Mouse (Mus musculus) E14TG2a.4 (cell line): ENCODE data around the gene Taf12.
"Not testable (repeated sequence)": the region's sequence is repeated elsewhere in the genome, so short reads cannot be mapped to it uniquely, and the experiment has no call there.

Experiments
- H3K27me3 ChIP-seq: 2 replicates; pipeline ENCODE4 v1.6.1; 2014; ENCODE audit warnings: low read length, control low read depth; ENCODE audit not compliant: insufficient read depth
- H3K36me3 ChIP-seq: 2 replicates; pipeline ENCODE4 v1.6.1; 2014; ENCODE audit warnings: low read length, control low read depth; ENCODE audit not compliant: insufficient read depth
- H3K4me1 ChIP-seq: replicated peaks from 2 replicates; pipeline ENCODE4 v1.6.1; 2014; ENCODE audit warnings: low read depth, low read length, control low read depth
- H3K4me3 ChIP-seq: replicated peaks from 2 replicates; pipeline ENCODE4 v1.5.1; 2014; ENCODE audit warnings: mild to moderate bottlenecking, low read length
- H3K9me3 ChIP-seq: 2 replicates; pipeline ENCODE4 v1.6.1; 2014; ENCODE audit warnings: low read length, control low read depth
- CTCF ChIP-seq: conservative IDR thresholded peaks from 2 replicates; pipeline ENCODE4 v1.5.1; 2014; ENCODE audit warnings: low read length
- NANOG ChIP-seq: IDR thresholded peaks from 2 replicates; pipeline ENCODE4 v1.6.1; 2014; ENCODE audit warnings: borderline replicate concordance, low read length, mixed read lengths
- POU5F1 ChIP-seq: IDR thresholded peaks from 2 replicates; pipeline ENCODE4 v1.6.1; 2014; ENCODE audit warnings: low read length, borderline replicate concordance

The Taf12 gene

DNA sequence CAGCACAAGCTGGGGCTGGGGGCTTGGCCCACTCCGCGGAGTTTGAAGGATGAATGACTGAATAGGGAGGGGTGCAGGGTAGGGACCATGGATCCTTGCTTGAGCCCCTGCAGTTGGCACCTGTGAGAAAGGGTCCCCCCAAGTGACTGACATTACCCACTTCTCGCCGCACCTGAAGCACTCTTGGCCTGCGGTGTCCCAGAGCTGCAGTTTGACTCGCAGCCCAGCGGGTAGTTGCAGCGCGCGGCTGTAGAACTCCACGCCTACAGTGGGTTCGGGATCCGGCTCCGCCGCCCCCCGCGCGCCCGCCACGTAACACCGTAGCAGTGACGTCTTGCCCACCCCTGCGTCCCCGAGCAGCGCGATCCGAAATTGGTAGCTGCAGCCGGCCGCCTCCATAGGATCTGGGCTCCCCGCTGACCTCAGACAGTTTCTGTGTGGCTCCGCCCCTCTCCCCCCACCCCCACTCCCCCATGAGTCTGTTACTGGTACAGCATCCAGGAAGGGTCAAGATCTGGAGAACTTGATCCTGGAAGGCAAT lies 28.8 kb downstream of the Taf12 start, which contains the start of gene Rab42:
Rab42 (minus strand) TSS at position 447 of the 541 bp plus-strand sequence.
- no peak for TF ChIP-seq POU5F1
- TF ChIP-seq NANOG, result no peak
- no peak for TF ChIP-seq CTCF
- peak within 1 kb of the TSS; percentile 80 for H3K4me3 ChIP-seq

DNA sequence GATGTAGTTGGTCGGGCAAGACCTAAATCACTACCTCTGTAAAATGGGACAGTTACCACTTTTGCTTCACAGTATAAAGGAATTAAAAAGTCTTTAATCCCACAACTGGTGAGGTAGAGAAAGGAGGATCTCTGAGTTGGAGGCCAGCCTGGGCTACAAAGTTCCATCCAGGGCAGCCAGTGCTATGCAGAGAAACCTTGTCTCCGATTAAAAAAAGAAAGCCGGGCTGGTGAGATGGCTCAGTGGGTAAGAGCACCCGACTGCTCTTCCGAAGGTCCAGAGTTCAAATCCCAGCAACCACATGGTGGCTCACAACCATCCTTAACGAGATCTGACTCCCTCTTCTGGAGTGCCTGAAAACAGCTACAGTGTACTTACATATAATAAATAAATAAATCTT lies 29.3 kb downstream of the Taf12 start:
- peaks cover 59% of the 10 kb centered on the region for H3K4me1 ChIP-seq
- H3K4me3 ChIP-seq, result peak overlapping the region; percentile 80
- H3K27me3 ChIP-seq, H3K9me3 ChIP-seq, H3K36me3 ChIP-seq: not testable (repeated sequence)

More for the DNA sequence above, 28.8 kb downstream of the Taf12 start, which contains the start of gene Rab42:
- Histone ChIP-seq H3K36me3 (no peaks in the 10 kb centered on the region), H3K27me3 (no peaks in the 10 kb centered on the region), H3K4me1 (peaks cover 60% of the 10 kb centered on the region), H3K9me3 (no peaks in the 10 kb centered on the region)

- no peak for TF ChIP-seq POU5F1
- TF ChIP-seq NANOG, result no peak
- TF ChIP-seq CTCF, result no peak
- H3K36me3 ChIP-seq, result peaks cover 17% of the 10 kb centered on the region
- no peak overlapping the region for H3K4me3 ChIP-seq
Measured at GRCm38 (mm10) chr4:132305276-132305675, 31.1 kb downstream of the Taf12 start.

GRCm38 (mm10) chr4:132306004-132306403 lies 31.8 kb downstream of the Taf12 start:
- TF ChIP-seq NANOG (no peak), CTCF (no peak), POU5F1 (no peak)
- peaks cover 24% of the 10 kb centered on the region for H3K36me3 ChIP-seq
- peaks cover 52% of the 10 kb centered on the region for H3K4me1 ChIP-seq
- no peaks in the 10 kb centered on the region for H3K9me3 ChIP-seq
- H3K27me3 ChIP-seq, result no peaks in the 10 kb centered on the region
- 0 out of 2 replicates have a peak overlapping the region, but pooled peaks have one; percentile 13 for H3K4me3 ChIP-seq

More at GRCm38 (mm10) chr4:132305276-132305675, 31.1 kb downstream of the Taf12 start:
- peaks cover 48% of the 10 kb centered on the region for H3K4me1 ChIP-seq
- no peaks in the 10 kb centered on the region for H3K9me3 ChIP-seq
- no peaks in the 10 kb centered on the region for H3K27me3 ChIP-seq

GRCm38 (mm10) chr4:132308437-132309139 lies 34.4 kb downstream of the Taf12 start:
- peaks cover 56% of the 10 kb centered on the region for H3K4me1 ChIP-seq
- peak overlapping the region; percentile 91 for H3K4me3 ChIP-seq
- no peak for TF ChIP-seq CTCF
- no peak for TF ChIP-seq POU5F1
- TF ChIP-seq NANOG, result no peak
- H3K9me3 ChIP-seq, result no peaks in the 10 kb centered on the region
- peaks cover 48% of the 10 kb centered on the region for H3K36me3 ChIP-seq
- no peaks in the 10 kb centered on the region for H3K27me3 ChIP-seq

- Histone ChIP-seq H3K9me3 (no peaks in the 10 kb centered on the region), H3K27me3 (no peaks in the 10 kb centered on the region), H3K4me3 (peak overlapping the region; percentile 91), H3K4me1 (peaks cover 59% of the 10 kb centered on the region), H3K36me3 (peaks cover 55% of the 10 kb centered on the region)
- TF ChIP-seq CTCF (no peak), POU5F1 (no peak), NANOG (no peak)
Measured at GRCm38 (mm10) chr4:132309140-132309848, 35.1 kb downstream of the Taf12 start.

DNA sequence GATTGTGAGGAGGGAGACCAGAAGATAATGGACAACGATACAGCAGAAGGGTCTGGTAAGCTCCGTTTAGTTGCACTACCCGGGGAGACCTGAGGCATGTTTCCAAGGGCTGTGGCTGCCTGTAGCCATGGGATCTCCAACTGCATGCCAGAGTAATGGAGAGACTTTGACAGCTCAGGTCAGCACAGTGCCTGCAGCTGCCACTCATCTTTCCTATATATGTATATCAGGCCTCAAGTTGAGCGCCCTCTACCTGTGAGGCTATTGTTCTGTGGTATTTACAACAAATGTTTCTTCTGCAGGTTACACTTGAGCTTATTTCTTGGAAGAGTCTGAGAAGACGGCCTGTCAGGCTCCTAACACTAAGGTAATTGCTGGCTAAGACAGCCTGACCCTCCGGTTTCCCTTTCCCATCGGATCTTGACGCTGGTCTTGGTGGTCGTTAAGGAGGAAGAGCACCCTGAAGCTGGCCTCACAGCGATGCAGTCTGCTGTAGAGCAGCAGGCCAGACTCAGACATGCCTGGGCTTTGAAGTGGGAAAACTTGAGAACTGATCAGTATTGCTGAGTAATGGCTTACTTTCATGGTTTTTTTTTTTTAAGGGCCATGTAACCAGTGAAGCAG lies 35.8 kb downstream of the Taf12 start:
- peaks cover 64% of the 10 kb centered on the region for H3K4me1 ChIP-seq
- TF ChIP-seq NANOG (no peak), CTCF (peak; percentile 44)
- no peaks in the 10 kb centered on the region for H3K9me3 ChIP-seq
- no peaks in the 10 kb centered on the region for H3K27me3 ChIP-seq
- H3K4me3 ChIP-seq, result peak overlapping the region; percentile 91
- H3K36me3 ChIP-seq, result peaks cover 56% of the 10 kb centered on the region

DNA sequence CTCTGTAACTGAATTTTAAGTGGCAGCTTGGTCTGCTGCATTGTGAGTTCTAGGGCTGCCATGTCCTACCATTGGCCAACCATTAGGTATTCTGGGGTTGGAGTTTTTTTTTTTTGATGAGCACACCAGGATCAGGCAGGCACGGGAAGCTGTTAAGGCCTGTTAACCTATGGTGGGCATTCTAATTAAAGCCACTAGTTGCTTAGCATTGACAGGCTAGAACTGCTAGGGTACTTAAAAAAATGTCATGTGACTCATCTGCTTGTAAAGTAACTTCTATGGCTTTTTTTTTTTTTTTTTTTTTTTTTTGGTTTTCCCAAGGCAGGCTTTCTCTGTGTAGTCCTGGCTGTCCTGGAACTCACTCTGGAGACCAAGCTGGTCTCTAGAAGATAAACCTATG lies 37.0 kb downstream of the Taf12 start:
- peak overlapping the region; percentile 91 for H3K4me3 ChIP-seq
- TF ChIP-seq POU5F1 (no peak), CTCF (no peak), NANOG (no peak)
- no peaks in the 10 kb centered on the region for H3K27me3 ChIP-seq
- no peaks in the 10 kb centered on the region for H3K9me3 ChIP-seq
- peaks cover 57% of the 10 kb centered on the region for H3K36me3 ChIP-seq
- H3K4me1 ChIP-seq, result peaks cover 61% of the 10 kb centered on the region
